Mouse (Mus musculus): ENCODE measurements at regions not wholly inside any gene's neighbourhood (a gene's known extent, or its start where the extent isn't known, plus 50 kb on each side); places are given as distances from the start of the nearest gene placed in this dataset.

GRCm38 (mm10) chr6:118283949-118284568 is 86.5 kb upstream of the Ret start:
- no peak for DNase-seq

GRCm38 (mm10) chr6:118263951-118264350 is 66.4 kb upstream of the Ret start:
- no peak for DNase-seq

- DNase-seq: no peak
Observed at GRCm38 (mm10) chr6:118259881-118260280, 62.4 kb upstream of the Ret start.

- DNase-seq: no peak
Observed at GRCm38 (mm10) chr6:118254871-118255270, 57.4 kb upstream of the Ret start.

GRCm38 (mm10) chr6:118252711-118253110 is 55.2 kb upstream of the Ret start:
- DNase-seq: peak; percentile 62

- no peak for DNase-seq
Observed at GRCm38 (mm10) chr6:118251131-118251530, 53.6 kb upstream of the Ret start.

GRCm38 (mm10) chr6:118250006-118250405 is 52.5 kb upstream of the Ret start:
- DNase-seq: no peak
